Mouse (Mus musculus) MEL (cell line): Measurements from ENCODE around the gene Tfap2d.

Experiments used
- CHD1 ChIP-seq: IDR thresholded peaks from 2 replicates; pipeline ENCODE4 v1.6.1; 2012; ENCODE audit warnings: low read depth, mild to moderate bottlenecking, inconsistent platforms, low read length, improper control_type of control experiment
- CTCF ChIP-seq, 3 experiments: IDR thresholded peaks in 2 of 3; conservative IDR thresholded peaks in 1 of 3; 2 replicates each; pipeline ENCODE4 v1.5.1; 2011 to 2012; ENCODE audit warnings: low read length in 3 of 3, low read depth in 2 of 3, mild to moderate bottlenecking in 2 of 3, improper control_type of control experiment in 1 of 3, inconsistent platforms in 1 of 3, mixed read lengths in 1 of 3, moderate library complexity in 1 of 3; ENCODE audit not compliant: control insufficient read depth in 1 of 3, insufficient read depth in 1 of 3, poor library complexity in 1 of 3, severe bottlenecking in 1 of 3
- ELF1 ChIP-seq: IDR thresholded peaks from 2 replicates; pipeline ENCODE4 v1.6.1; 2014; ENCODE audit warnings: low read depth, mild to moderate bottlenecking, inconsistent platforms, low read length, improper control_type of control experiment, moderate library complexity
- EP300 ChIP-seq, 2 experiments: IDR thresholded peaks; 2 replicates each; pipeline ENCODE4 v1.6.1; 2011; ENCODE audit warnings: improper control_type of control experiment in 2 of 2, low read length in 2 of 2, low read depth in 1 of 2, mild to moderate bottlenecking in 1 of 2
- GATA1 ChIP-seq: IDR thresholded peaks from 2 replicates; pipeline ENCODE4 v1.6.1; 2011; ENCODE audit warnings: low read depth, low read length, improper control_type of control experiment
- POLR2A ChIP-seq, 2 experiments: IDR thresholded peaks; 2 replicates each; pipeline ENCODE4 v1.6.1; 2011 to 2012; ENCODE audit warnings: low read length in 2 of 2, mild to moderate bottlenecking in 2 of 2, control low read depth in 1 of 2, improper control_type of control experiment in 1 of 2, low read depth in 1 of 2, moderate library complexity in 1 of 2; ENCODE audit not compliant: control insufficient read depth in 1 of 2, insufficient read depth in 1 of 2, poor library complexity in 1 of 2
- POLR2AphosphoS2 ChIP-seq: IDR thresholded peaks from 2 replicates; pipeline ENCODE4 v1.6.1; 2011; ENCODE audit warnings: low read length, improper control_type of control experiment
- TAL1 ChIP-seq: IDR thresholded peaks from 2 replicates; pipeline ENCODE4 v1.6.1; 2012; ENCODE audit warnings: mild to moderate bottlenecking, inconsistent platforms, low read length, moderate library complexity, mixed read lengths
- UBTF ChIP-seq: IDR thresholded peaks from 2 replicates; pipeline ENCODE4 v1.6.1; 2012; ENCODE audit warnings: low read depth, mild to moderate bottlenecking, inconsistent platforms, low read length, improper control_type of control experiment, moderate library complexity, borderline replicate concordance; ENCODE audit not compliant: insufficient read depth
- USF1 ChIP-seq: IDR thresholded peaks from 2 replicates; pipeline ENCODE4 v1.6.1; 2014; ENCODE audit warnings: low read depth, mild to moderate bottlenecking, inconsistent platforms, low read length, improper control_type of control experiment, moderate library complexity
- ZC3H11A ChIP-seq: IDR thresholded peaks from 2 replicates; pipeline ENCODE4 v1.6.1; 2012; ENCODE audit warnings: low read depth, mild to moderate bottlenecking, inconsistent platforms, low read length, improper control_type of control experiment
- ZMIZ1 ChIP-seq: IDR thresholded peaks from 2 replicates; pipeline ENCODE4 v1.6.1; 2012; ENCODE audit warnings: low read depth, mild to moderate bottlenecking, inconsistent platforms, low read length, improper control_type of control experiment, moderate library complexity
- ZNF384 ChIP-seq: IDR thresholded peaks from 2 replicates; pipeline ENCODE4 v1.6.1; 2012; ENCODE audit warnings: low read depth, mild to moderate bottlenecking, inconsistent platforms, low read length, improper control_type of control experiment

DNA sequence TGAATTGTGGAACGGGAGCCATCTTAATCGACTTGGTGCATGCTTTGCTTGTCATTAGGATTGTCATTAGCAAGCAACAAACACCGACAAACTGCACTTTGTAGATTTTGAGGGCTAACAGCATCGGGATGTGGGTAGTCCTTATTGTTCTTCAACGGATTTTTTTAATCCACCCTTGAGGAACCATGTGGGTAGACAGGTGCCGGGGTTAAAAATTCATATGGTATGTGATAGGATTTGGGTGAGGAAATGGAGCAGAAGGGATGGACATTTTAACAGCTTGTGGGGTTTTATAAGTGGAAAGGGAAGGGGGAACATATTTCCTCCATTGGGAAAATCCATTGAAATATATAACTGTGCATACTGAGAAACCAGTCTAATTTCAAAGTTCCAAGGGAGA is 46.0 kb upstream of the Tfap2d start:
- TF ChIP-seq CTCF (IDR thresholded peaks at IDR 0.05 in 2 of 3, conservative IDR thresholded peaks at IDR 0.05 in 1 of 3; ENCODE audit: control insufficient read depth in 1 of 3, insufficient read depth in 1 of 3, low read depth in 2 of 3, low read length in 3 of 3, poor library complexity in 1 of 3, severe bottlenecking in 1 of 3) (no peak), ZC3H11A (no peak), EP300 (IDR thresholded peaks at IDR 0.05; ENCODE audit: low read depth in 1 of 2, low read length in 2 of 2) (no peak), ZNF384 (no peak), CHD1 (no peak), ZMIZ1 (no peak), ELF1 (no peak), UBTF (no peak), GATA1 (no peak), TAL1 (no peak), POLR2A (IDR thresholded peaks at IDR 0.05; ENCODE audit: control insufficient read depth in 1 of 2, insufficient read depth in 1 of 2, low read depth in 1 of 2, low read length in 2 of 2, poor library complexity in 1 of 2) (no peak), POLR2AphosphoS2 (no peak), USF1 (no peak)
